Mouse (Mus musculus): Measurements from ENCODE around the gene Slc28a1.
"Not testable (repeated sequence)": the region's sequence is repeated elsewhere in the genome, so short reads cannot be mapped to it uniquely, and the experiment has no call there.

Gene Slc28a1

GRCm38 (mm10) chr7:81169351-81169750 lies 54.8 kb downstream of the Slc28a1 start:
- DNase-seq (ENCODE audit: low read depth): no peak

DNA sequence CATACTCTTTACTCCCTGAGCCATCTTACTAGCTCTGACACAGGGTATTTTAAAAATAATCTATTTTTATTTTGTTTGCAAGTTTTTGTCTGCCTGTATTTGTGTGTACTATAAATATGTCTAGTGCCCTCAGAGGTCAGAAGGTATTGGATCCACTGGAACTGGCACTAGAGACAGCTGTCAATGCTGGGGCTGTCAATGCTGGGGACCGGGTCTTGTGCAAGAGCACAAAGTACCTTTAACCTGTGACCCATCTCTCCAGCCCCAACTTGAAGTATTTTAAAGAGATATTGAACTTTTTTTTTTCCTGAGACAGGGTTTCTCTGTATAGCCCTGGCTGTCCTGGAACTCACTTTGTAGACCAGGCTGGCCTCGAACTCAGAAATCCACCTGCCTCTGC lies 59.3 kb downstream of the Slc28a1 start:
- DNase-seq (ENCODE audit: low read depth): no peak

DNA sequence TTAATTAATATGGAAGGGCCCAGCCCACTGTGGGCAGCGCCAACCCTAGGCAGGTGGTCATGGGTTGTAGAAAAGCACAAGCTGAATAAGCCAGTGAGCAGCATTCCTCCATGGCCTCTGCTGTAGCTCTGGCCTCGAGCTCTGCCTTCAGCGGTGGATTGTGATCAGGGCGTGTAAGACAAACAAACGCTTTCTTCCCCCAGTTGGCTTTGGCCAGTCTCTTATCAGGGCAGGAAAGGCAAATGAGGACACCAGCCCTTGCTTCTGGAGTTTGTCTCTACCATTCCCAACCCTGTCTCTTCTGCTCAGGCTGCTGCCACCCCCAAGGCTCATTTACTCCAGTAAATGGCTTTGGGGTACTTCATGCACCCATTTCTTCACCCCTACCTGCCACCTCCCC lies 60.1 kb downstream of the Slc28a1 start:
- no peak for DNase-seq (ENCODE audit: low read depth)

DNA sequence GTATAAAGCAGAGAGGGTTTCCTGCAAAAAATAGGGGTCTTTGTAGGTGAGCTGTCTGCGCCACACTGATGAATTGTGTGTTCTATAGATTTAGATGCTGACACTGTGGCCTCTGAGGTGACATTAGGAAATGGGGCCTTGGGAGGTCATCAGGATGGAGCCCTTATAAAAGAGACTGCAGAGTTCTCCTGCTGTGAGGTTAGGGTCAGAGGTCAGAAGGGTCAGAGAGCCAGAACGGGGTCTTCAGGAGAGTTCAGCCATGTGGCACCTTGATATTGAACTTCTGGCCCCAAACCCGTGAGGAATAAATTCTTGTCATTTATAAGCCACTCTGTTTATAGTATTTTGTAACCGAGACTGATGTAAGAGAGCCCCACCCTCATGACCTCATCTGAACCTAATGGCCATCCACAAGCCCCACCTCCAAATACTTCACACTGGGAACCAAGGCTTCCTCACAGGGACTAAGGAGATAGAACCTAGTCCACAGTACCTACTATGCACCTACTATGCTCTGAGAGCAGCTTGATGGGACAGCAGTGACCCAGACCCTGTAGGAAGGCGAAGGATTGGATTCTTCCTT lies 61.7 kb downstream of the Slc28a1 start:
- no peak for DNase-seq (ENCODE audit: low read depth)

GRCm38 (mm10) chr7:81179494-81179893 lies 64.9 kb downstream of the Slc28a1 start:
- peak; percentile 82 for DNase-seq (ENCODE audit: low read depth)

DNA sequence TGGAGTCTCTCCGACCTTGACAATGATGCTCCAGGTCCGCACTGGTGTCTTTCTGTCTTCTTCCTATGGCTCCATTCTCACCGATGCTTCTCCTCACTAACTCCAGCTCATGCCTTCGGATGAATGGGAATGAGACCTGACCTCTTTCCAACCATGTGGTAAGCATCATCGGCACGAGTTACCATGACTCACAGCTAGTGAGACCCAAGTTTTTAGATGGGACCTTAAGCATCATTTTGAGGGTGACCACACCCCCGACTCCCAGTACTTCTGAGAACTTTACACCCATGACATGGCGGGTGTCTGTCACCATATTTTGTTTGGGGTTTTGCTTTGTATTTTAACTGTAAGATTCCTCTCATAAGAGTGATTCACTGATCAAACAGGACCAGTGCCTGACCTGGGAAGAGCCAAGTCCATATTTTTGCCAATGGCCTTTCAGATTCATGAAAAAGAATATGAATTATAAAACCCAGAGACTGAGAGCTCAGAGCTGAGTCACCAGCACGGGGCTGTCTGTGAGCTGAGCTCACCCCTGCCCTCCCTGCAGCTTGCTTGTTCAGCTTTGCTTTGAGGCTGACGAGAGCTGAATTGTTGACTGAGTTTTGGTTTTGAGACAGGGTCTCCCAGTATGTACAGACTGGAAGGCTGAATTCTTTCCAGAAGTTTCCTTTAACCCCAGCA lies 68.0 kb downstream of the Slc28a1 start:
- peak; percentile 93 for DNase-seq (ENCODE audit: low read depth)

DNA sequence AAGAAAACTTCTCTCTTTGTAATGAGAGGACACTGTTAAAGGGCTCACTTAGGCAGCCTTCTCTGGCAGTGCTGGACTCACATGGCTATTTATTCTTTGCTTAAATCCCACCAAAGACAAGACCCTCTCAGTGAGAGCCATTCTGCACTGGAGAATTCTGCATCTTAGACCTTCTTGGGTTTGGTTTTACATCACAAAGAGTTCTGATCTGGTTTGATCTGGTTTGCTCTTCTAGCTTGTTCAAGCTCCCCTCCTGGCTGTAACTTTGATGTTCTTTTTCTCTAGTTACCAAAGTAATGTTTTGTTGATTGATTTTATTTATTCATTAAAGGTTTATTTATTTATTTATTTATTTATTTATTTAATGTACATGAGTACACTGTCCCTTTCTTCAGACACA lies 68.6 kb downstream of the Slc28a1 start:
- no peak for DNase-seq (ENCODE audit: low read depth)

DNA sequence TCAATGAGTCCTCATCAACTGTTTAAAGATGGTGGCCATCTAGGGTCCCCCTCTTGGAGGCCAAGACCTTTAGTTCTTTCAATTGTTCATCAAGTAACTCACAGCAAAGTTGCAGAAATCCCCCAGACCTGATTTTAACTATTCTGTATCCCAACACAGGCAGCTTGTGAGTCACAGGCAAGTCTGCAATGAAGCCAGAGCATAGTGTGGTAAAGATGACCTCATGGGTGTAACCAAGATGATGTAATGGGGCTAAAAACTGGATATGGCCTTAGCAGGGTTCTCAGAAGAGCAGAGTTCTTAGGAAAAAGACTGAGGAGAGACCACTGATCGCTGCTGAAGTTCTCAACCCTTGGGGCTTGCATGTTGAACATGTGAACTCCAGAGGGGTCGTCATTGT lies 69.5 kb downstream of the Slc28a1 start:
- no peak for DNase-seq (ENCODE audit: low read depth)

DNA sequence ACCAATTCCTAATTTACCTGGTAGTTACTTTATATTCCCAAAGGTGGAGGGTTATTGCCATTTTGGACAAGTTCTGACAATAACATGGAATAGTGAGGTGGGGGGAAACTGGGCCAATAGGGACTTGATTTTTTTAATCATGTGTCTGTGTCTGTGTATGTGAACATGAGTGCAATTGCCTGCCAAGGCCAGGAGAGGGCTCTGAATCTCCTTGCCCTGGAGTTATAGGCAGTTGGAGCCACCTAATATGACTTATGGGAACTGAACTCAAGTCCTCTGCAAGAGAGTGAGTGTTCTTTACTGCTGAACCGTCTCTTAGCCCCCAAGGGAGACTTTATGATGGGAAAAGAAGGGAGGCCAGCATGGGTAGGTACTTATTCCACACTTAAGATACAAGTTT lies 70.1 kb downstream of the Slc28a1 start:
- DNase-seq (ENCODE audit: low read depth): no peak

- DNase-seq (ENCODE audit: low read depth): not testable (repeated sequence)
Measured at GRCm38 (mm10) chr7:81186036-81186435, 71.4 kb downstream of the Slc28a1 start.

GRCm38 (mm10) chr7:81189180-81189579 lies 74.6 kb downstream of the Slc28a1 start:
- DNase-seq (ENCODE audit: low read depth): no peak

GRCm38 (mm10) chr7:81195509-81195908 lies 80.9 kb downstream of the Slc28a1 start:
- no peak for DNase-seq (ENCODE audit: low read depth)

GRCm38 (mm10) chr7:81196796-81197195 lies 82.2 kb downstream of the Slc28a1 start:
- DNase-seq (ENCODE audit: low read depth): no peak

- peak; percentile 52 for DNase-seq (ENCODE audit: low read depth)
Measured at GRCm38 (mm10) chr7:81198538-81198937, 83.9 kb downstream of the Slc28a1 start.

DNA sequence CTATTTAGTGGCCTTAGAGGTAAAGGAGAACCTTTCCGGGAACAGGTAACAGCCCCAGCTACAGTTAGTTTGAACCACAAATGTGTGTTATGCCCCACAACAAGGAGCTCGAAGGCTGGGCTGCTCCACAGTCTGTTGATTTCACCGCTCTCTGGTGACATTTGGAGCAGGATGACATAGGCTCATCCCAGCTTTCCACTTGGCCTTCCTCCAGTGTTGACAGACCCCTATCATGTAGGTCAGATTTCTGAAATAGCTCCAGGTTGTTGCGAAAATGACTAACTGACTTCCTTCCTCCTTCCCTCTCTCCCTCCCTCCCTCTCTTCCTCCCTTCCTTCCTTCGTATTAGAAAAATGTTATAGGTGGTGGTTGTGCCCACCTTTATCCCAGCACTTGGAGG lies 84.5 kb downstream of the Slc28a1 start:
- DNase-seq (ENCODE audit: low read depth): no peak

- DNase-seq (ENCODE audit: low read depth): no peak
Measured at GRCm38 (mm10) chr7:81199757-81200156, 85.2 kb downstream of the Slc28a1 start.

DNA sequence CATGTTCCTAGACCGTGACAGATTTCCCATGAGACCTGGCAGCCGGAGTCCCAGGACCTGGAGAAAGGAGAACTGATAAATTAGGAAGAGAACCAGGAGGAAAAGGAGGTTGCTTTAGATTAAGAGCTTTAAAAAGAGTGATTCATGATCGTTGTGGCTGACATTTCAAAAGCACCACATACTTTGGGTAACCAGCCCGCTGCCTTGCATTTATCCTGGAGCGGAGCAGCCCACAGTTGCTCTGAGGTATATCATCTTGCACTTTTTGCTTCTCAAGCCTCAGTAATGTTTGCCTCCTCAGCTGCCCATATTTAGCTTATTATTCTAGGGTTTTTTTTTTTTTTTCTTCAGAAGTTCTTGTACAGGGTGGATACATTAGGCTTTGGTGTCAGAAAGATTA lies 87.8 kb downstream of the Slc28a1 start:
- DNase-seq (ENCODE audit: low read depth): no peak

GRCm38 (mm10) chr7:81203576-81203975 lies 89.0 kb downstream of the Slc28a1 start:
- not testable (repeated sequence) for DNase-seq (ENCODE audit: low read depth)

DNA sequence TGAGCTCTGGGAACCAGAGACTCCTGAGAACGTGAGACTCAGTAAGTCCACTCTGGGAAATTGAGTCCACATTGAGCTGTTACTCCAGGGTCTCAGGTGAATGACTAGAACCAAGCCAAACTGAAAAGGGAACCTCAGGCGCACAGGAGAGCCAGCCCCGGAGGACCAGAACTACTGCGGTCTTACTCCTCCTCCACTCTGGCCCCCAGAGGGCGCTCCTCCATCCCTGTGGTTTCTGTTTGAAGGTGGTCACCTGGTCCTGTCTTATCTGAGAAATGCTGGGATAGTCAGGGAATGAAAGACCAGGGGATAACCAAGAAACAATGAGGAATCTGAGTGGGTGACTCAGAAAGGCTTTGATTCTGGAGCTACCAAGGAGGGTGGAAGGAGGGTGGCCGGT lies 94.3 kb downstream of the Slc28a1 start:
- no peak for DNase-seq (ENCODE audit: low read depth)

DNA sequence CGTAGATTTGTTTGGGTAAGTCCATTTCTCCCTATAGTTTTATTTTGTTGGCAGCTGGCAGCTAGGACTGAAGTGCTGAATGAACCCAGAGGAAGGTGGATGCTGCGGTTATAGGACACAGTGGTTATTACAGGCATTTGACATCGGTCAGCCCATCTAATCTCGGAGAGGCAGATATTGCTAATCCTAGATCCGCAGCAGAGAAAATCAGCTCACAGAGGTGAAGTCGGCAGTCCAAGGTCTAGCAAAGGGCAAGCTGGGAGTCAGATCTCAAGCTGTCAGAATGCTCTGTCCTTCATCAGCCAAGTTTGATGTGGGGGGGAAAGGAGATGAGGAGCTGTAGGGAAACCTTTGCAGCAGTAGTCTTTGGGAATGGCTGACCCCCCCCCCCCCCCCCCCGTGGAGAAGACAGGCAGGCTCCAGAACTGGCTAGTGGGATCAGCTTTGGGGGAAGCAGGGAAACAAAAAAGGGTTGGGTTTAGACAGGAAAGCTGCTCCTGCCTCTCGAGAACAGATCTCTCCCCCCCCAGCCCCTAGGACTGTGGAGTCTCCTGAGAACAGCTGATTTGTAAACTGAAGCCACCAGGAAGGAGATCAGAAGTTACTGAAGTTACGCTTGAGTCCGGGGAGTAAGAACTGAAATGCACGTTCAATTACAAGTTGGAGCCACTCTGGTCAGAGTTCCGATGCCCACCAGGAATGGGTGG lies 95.5 kb downstream of the Slc28a1 start:
- no peak for DNase-seq (ENCODE audit: low read depth)

DNA sequence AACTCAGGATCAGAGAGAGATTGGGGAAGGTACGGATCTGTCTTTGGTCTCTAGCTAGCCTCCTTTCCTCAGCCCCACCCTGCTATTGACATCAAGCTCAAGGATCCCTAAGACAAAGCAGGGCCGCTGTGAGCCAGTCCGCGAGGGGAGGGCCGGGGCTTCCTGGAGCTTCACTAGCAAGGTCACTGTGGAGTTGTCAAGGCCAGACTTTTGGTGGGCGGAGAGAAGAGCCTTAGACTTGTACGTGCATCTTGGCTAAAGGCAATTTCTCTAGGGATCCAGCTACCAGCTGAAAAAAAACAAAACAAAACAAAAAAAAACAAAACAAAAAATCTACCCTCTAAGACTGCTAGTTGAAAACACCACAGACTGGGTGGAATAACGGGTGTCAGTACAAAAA lies 97.2 kb downstream of the Slc28a1 start:
- DNase-seq (ENCODE audit: low read depth): no peak

- DNase-seq (ENCODE audit: low read depth): no peak
Measured at GRCm38 (mm10) chr7:81212261-81212681, 97.7 kb downstream of the Slc28a1 start.

DNA sequence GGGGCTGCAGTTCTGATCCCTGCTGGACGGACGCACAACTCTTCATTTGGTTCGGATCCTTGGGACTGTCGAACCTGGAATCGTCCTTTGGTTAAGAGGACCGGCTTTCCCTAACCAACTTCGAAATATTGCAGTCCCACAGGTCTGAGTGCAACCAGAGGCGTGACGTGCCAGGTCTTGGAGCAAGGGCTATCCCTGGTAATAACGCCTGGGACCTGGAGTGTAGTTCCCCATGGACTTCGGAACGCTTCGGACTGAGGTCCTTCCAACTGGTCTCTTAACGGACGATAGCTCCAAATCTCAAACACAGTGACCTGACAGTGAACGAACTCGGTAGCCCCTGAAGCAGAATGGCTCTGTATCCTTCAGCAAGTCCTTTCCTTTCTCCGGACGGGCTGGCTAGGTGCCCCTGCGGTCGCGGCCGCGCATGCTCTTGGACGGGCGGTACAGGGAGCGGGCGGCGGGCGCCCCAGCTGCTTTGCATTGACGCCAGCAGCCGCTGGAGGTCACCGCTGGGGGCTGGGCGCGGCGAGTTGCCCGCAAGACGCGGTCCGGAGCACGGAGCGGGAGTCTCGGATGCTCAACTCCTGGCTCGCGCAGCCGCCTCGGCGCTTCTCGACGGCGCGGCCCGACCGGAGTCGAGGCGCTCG lies 98.2 kb downstream of the Slc28a1 start:
- DNase-seq (ENCODE audit: low read depth): peak; percentile 73
